Mouse (Mus musculus): ENCODE results near the gene Mars. TPM values are rescaled to one million over a fixed set of nuclear protein-coding genes. Genes with fewer than 3 reads are reported as not detected.
A peak's percentile ranks its signal among the peaks of the same experiment; 100 is the strongest.

Gene Mars
- polyA plus RNA-seq, 1 experiment from 2014 or later, result 191 TPM

DNA sequence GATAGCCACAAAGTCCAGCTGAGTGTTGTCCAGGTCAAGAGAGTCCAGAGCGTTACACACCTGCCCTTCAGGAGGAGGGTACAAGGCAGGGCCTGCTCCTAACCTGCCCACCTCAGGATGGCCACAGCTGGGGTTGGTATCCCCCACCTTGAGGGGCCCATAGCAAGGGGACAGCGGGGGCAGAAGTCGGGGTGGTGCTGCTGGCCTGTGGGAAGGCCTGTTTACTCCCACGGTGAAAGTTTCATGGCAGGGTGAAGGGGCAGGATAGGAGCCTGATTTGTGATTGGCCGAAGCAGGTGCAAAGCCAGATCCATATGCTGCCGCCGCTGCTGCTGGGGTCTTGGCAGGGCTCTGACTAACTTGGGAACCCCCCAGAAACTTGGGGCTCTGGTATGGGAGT is 18.6 kb upstream of the Mars start:
- Histone ChIP-seq H3K4me1 (peaks cover 24% of the 10 kb centered on the region), H3K27me3 (ENCODE audit: poor library complexity, severe bottlenecking) (peaks cover 75% of the 10 kb centered on the region), H3K9me3 (0 out of 2 replicates have a peak, but pooled peaks cover 5% of the 10 kb centered on the region), H3K27ac (no peak overlapping the region), H3K36me3 (replicated peaks) (peaks cover 50% of the 10 kb centered on the region), H3K4me3 (no peak overlapping the region)
- WGBS, result 88% methylated on average over 7 of the region's 7 CpGs
- no peak for DNase-seq (ENCODE audit: extremely low spot score, low spot score)

GRCm38 (mm10) chr10:127327461-127328145 is 16.0 kb upstream of the Mars start:
- no peak overlapping the region for H3K4me3 ChIP-seq
- peaks cover 100% of the 10 kb centered on the region for H3K27me3 ChIP-seq (ENCODE audit: poor library complexity, severe bottlenecking)
- H3K4me1 ChIP-seq, result peaks cover 23% of the 10 kb centered on the region

DNA sequence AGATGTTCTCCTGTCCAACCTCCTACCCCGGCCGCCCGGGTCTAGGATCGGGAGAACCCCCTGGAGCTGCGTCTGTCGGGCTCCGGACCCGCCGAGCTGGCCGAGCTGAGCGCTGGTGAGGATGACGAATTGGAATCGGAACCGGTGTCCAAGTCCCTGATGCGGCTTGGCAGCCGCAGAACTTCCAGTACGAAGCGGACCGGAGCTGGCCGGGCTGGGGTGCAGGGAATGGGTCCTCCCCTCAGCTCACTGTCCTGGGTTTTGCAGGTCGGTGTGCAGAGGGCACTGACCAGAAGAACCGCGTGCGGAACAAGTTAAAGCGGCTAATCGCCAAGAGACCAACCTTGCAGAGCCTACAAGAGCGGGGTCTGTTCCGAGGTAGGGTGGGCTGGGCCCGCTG is 15.2 kb upstream of the Mars start:
- DNase-seq (ENCODE audit: extremely low spot score, low spot score), result peak; percentile 41
- Histone ChIP-seq H3K27ac (peak overlapping the region; percentile 67; the same call in 1 of the 2 replicates), H3K27me3 (ENCODE audit: poor library complexity, severe bottlenecking) (peaks cover 100% of the 10 kb centered on the region), H3K4me1 (peaks cover 18% of the 10 kb centered on the region), H3K4me3 (peak overlapping the region; percentile 52), H3K9me3 (0 out of 2 replicates have a peak, but pooled peaks cover 5% of the 10 kb centered on the region), H3K36me3 (replicated peaks) (peaks cover 21% of the 10 kb centered on the region)
- 5% methylated on average over 29 of the region's 29 CpGs for WGBS

More at GRCm38 (mm10) chr10:127327461-127328145, 16.0 kb upstream of the Mars start:
- Histone ChIP-seq H3K36me3 (replicated peaks) (peaks cover 29% of the 10 kb centered on the region), H3K27ac (no peak overlapping the region), H3K9me3 (0 out of 2 replicates have a peak, but pooled peaks cover 5% of the 10 kb centered on the region)
- DNase-seq (ENCODE audit: extremely low spot score, low spot score), result no peak
- 52% methylated on average over 18 of the region's 18 CpGs for WGBS

DNA sequence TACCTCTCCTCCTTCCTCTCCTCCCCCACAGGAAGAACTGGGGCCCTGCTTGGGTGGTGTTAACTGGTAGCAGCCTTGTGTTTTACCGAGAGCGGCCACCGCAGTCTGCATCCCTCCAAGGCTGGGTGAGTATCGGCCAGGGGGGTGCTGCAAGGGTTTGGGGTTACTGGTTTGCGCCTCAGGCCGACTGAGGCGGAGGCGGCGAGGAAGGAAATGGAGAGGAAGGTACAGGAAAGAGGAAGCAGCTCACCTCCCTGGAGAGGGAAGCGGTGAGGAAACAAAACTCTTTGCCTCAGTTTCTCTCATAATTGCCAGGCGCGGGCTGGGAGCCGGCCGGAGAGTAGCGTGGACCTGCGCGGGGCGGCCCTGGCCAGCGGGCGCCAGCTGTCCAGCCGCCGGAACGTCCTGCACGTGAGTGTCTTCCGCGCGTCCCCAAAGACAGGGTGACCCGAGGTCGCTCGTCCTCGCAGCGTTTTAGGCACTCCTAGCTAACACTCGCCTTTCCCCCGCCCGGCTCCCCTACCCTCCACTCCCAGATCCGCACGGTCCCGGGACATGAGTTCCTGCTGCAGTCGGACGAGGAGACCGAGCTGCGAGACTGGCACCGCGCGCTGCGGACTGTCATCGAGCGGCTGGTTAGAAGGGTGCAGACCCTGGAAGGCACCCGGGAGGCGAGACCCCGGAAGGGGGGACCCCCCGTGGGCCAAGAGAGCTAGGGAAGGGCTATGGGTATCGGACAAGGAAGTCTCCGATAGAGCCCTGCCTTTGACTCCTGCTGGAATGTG is 14.6 kb upstream of the Mars start:
- Histone ChIP-seq H3K27ac (peak overlapping the region; percentile 67; the same call in 1 of the 2 replicates), H3K4me1 (peaks cover 18% of the 10 kb centered on the region), H3K4me3 (peak overlapping the region; percentile 52), H3K36me3 (replicated peaks) (peaks cover 15% of the 10 kb centered on the region), H3K27me3 (ENCODE audit: poor library complexity, severe bottlenecking) (peaks cover 99% of the 10 kb centered on the region), H3K9me3 (0 out of 2 replicates have a peak, but pooled peaks cover 5% of the 10 kb centered on the region)
- peak; percentile 44 for DNase-seq (ENCODE audit: extremely low spot score, low spot score)
- under 1% methylated on average over 54 of the region's 54 CpGs for WGBS

DNA sequence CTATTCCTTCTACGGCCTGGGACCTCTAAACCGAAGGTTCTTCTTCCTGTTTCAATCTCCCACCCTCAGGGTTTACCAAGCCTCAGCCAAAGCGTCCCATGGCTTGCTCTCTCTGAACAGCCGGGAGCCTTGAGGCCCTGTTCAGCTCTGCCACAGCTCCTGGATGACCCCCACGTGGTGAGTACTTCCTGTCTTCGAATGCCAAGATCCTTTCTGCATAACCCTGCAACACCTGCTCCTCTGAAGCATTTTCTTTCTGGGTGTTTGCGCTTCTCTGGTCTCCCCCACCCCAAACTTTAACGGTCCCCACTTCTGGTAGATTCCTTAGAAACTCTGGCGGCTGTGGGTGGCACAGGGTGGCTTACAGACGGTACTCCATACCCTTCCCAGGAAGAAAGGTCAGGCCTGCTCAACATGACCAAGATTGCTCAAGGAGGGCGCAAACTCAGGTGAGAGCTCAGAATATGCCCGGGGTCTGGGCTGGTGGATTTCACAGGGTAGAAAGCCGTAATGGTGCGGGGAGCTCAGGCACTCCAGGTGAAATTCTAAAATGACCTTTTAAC is 13.9 kb upstream of the Mars start:
- Histone ChIP-seq H3K4me1 (peaks cover 18% of the 10 kb centered on the region), H3K9me3 (0 out of 2 replicates have a peak, but pooled peaks cover 5% of the 10 kb centered on the region), H3K4me3 (peak overlapping the region; percentile 52), H3K36me3 (replicated peaks) (peaks cover 8% of the 10 kb centered on the region), H3K27ac (peak overlapping the region; percentile 2; the same call in 1 of the 2 replicates), H3K27me3 (ENCODE audit: poor library complexity, severe bottlenecking) (peaks cover 94% of the 10 kb centered on the region)
- no peak for DNase-seq (ENCODE audit: extremely low spot score, low spot score)
- 30% methylated on average over 14 of the region's 14 CpGs for WGBS

GRCm38 (mm10) chr10:127324495-127324894 is 12.9 kb upstream of the Mars start:
- DNase-seq (ENCODE audit: extremely low spot score, low spot score), result peak; percentile 53
- no peak overlapping the region for H3K4me3 ChIP-seq
- no peaks in the 10 kb centered on the region for H3K36me3 ChIP-seq (replicated peaks)
- 0 out of 2 replicates have a peak, but pooled peaks cover 5% of the 10 kb centered on the region for H3K9me3 ChIP-seq
- H3K27ac ChIP-seq, result no peak overlapping the region
- peaks cover 84% of the 10 kb centered on the region for H3K27me3 ChIP-seq (ENCODE audit: poor library complexity, severe bottlenecking)
- H3K4me1 ChIP-seq, result peaks cover 18% of the 10 kb centered on the region
- WGBS, result 10% methylated on average over 7 of the region's 7 CpGs

GRCm38 (mm10) chr10:127323131-127323855 is 11.7 kb upstream of the Mars start:
- H3K9me3 ChIP-seq, result 0 out of 2 replicates have a peak, but pooled peaks cover 5% of the 10 kb centered on the region
- no peak overlapping the region for H3K4me3 ChIP-seq
- peaks cover 72% of the 10 kb centered on the region for H3K27me3 ChIP-seq (ENCODE audit: poor library complexity, severe bottlenecking)
- H3K27ac ChIP-seq, result no peak overlapping the region
- DNase-seq (ENCODE audit: extremely low spot score, low spot score), result no peak
- peaks cover 18% of the 10 kb centered on the region for H3K4me1 ChIP-seq
- WGBS, result 75% methylated on average over 17 of the region's 17 CpGs
- no peaks in the 10 kb centered on the region for H3K36me3 ChIP-seq (replicated peaks)

- H3K27me3 ChIP-seq (ENCODE audit: poor library complexity, severe bottlenecking), result peaks cover 66% of the 10 kb centered on the region
- no peak overlapping the region for H3K4me3 ChIP-seq
- peaks cover 18% of the 10 kb centered on the region for H3K4me1 ChIP-seq
- DNase-seq (ENCODE audit: extremely low spot score, low spot score), result no peak
- no peak overlapping the region for H3K27ac ChIP-seq
- no peaks in the 10 kb centered on the region for H3K36me3 ChIP-seq (replicated peaks)
- 0 out of 2 replicates have a peak, but pooled peaks cover 5% of the 10 kb centered on the region for H3K9me3 ChIP-seq
- 83% methylated on average over 4 of the region's 4 CpGs for WGBS
Observed at GRCm38 (mm10) chr10:127322669-127323068, 11.1 kb upstream of the Mars start.

DNA sequence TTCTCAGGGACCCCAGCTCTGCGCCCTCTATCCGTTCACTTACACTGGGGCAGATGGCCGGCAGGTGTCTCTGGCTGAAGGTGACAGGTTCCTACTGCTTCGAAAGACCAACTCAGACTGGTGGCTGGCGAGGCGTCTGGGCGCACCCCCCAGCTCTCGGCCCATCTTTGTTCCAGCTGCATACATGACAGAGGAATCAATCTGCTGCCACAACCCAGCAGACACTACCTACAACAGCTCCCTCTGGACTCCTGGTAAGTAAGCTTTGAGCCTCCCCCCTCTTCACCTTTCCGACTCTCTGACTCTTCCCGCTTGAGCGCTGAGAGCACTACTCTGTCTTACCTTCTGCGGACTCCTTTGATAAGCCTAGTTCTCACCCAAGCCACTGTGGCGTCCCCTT is 10.6 kb upstream of the Mars start:
- H3K36me3 ChIP-seq (replicated peaks), result no peaks in the 10 kb centered on the region
- 66% methylated on average over 13 of the region's 13 CpGs for WGBS
- peaks cover 61% of the 10 kb centered on the region for H3K27me3 ChIP-seq (ENCODE audit: poor library complexity, severe bottlenecking)

DNA sequence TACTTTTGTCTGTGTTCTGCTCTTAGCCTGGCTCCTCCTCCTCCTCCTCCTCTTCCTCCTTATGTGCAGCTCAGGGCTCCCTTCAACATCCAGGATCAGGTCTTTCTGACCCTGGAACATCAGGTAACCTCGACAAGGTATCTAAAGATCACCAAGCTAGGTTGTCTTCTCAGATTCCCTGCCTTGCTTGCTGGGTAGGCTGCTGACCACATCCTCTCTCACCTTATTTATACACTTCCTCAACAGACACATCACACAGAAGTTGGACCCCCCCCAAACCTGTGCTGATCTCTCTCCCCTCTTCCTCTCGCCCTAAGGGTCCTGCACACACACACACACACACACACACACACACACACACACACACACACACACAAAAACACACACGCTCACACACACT is 10.0 kb upstream of the Mars start, which contains the start of gene Arhgap9:
Gene Arhgap9 (plus strand): TSS at position 344 of the 400 bp plus-strand sequence.
- H3K4me3 ChIP-seq, result no peak within 1 kb of the TSS
- H3K36me3 ChIP-seq (replicated peaks), result no peaks in the 10 kb centered on the region
- H3K27me3 ChIP-seq (ENCODE audit: poor library complexity, severe bottlenecking), result peaks cover 55% of the 10 kb centered on the region
- no peak within 1 kb of the TSS for H3K27ac ChIP-seq
- DNase-seq (ENCODE audit: extremely low spot score, low spot score), result no peak
- WGBS, result 73% methylated on average over 3 of the region's 3 CpGs
- H3K9me3 ChIP-seq, result no peaks in the 10 kb centered on the region
- peaks cover 13% of the 10 kb centered on the region for H3K4me1 ChIP-seq

More for the DNA sequence above, 10.6 kb upstream of the Mars start:
- Histone ChIP-seq H3K4me1 (peaks cover 18% of the 10 kb centered on the region), H3K27ac (no peak overlapping the region), H3K4me3 (no peak overlapping the region), H3K9me3 (0 out of 2 replicates have a peak, but pooled peaks cover 2% of the 10 kb centered on the region)
- no peak for DNase-seq (ENCODE audit: extremely low spot score, low spot score)

DNA sequence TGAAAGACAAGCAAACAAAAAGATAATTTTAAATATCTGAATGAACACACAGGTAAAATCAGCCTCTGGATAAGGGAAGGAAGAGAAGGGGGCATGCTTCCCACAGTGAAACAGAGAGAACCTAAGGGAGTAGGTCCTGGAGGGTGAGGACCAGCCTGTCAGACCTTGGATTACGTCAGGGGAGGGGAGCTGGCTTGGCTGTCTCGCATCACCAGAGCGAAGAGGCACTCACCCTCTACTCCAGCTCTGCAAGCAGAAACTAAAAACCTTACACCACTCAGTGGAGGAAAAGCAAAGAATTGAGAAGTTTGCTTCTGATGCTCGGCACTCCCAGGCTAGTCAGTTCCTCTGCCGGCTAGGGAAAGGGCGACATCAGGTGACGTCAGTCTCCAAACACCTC is 8.4 kb upstream of the Mars start:
- WGBS, result 81% methylated on average over 7 of the region's 7 CpGs
- no peaks in the 10 kb centered on the region for H3K4me1 ChIP-seq
- DNase-seq (ENCODE audit: extremely low spot score, low spot score), result no peak
- peaks cover 39% of the 10 kb centered on the region for H3K27me3 ChIP-seq (ENCODE audit: poor library complexity, severe bottlenecking)
- H3K4me3 ChIP-seq, result no peak overlapping the region
- H3K9me3 ChIP-seq, result no peaks in the 10 kb centered on the region
- no peaks in the 10 kb centered on the region for H3K36me3 ChIP-seq (replicated peaks)
- H3K27ac ChIP-seq, result no peak overlapping the region

DNA sequence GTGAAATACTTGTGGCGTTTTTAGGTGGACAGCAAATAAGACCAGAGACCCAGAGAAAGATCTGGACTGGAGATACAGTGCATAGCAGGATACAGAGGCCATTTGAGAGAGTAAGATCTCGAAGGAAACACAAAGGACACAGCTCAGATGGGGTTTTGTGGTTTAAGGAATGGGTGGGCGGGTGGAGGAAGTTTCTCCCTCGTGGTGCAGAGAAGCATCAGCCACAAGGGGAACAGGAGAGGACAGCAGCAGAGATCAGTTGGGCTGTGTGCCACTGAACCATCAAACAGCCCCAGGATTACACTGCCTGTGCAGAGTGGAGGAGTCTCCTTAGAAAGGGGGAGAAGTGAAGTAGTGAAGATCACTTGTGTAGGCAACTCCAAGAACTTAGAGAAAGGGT is 6.4 kb upstream of the Mars start:
- Histone ChIP-seq H3K4me3 (no peak overlapping the region), H3K27me3 (ENCODE audit: poor library complexity, severe bottlenecking) (peaks cover 19% of the 10 kb centered on the region), H3K27ac (no peak overlapping the region), H3K9me3 (no peaks in the 10 kb centered on the region), H3K4me1 (no peaks in the 10 kb centered on the region), H3K36me3 (replicated peaks) (no peaks in the 10 kb centered on the region)
- WGBS, result 55% methylated on average over 4 of the region's 4 CpGs
- no peak for DNase-seq (ENCODE audit: extremely low spot score, low spot score)
